Mouse (Mus musculus) brain, embryonic 14.5 days (tissue): ENCODE results near the gene Sox8.

Source experiments
- CTCF ChIP-seq: fragments of 200-500 bp; IDR thresholded peaks from 2 replicates; pipeline ENCODE4 v1.5.1; 2012; ENCODE audit warnings: inconsistent platforms, mild to moderate bottlenecking, moderate library complexity, borderline replicate concordance; ENCODE audit not compliant: insufficient read depth, insufficient read length; ENCODE audit errors: extremely low read depth
- POLR2A ChIP-seq: fragments of 200-500 bp; IDR thresholded peaks from 2 replicates; pipeline ENCODE4 v1.6.1; 2012; ENCODE audit warnings: mild to moderate bottlenecking, inconsistent platforms, borderline replicate concordance; ENCODE audit not compliant: poor library complexity, insufficient read depth, insufficient read length, severe bottlenecking; ENCODE audit errors: extremely low read depth

GRCm38 (mm10) chr17:25560554-25561222 is 9.8 kb downstream of the Sox8 start:
- TF ChIP-seq POLR2A (no peak), CTCF (no peak)
